In genomic region chr1:152556576-152557281, GRCm38 (mm10) we compare ENCODE assay signal across 9 mouse cellular contexts.
DNase-seq lines count a peak whose midpoint lies in the region; ATAC-seq lines count a peak whose summit lies in the region.
"Had no signal": no experiment of that assay in that cellular context is flagged by ENCODE, and none has a peak within 500 bp of the region (broad histone marks: within the 10 kb centered on the region; RNA-seq: fewer than 3 reads in every experiment).

No protein-coding gene starts in this region.

- ATAC-seq in embryonic facial prominence, embryonic 12.5 days (ENCODE audit: insufficient number of reproducible peaks, insufficient read depth, low FRiP score, low TSS enrichment): no peak
- peak; percentile 55 for ATAC-seq in neural tube, embryonic 15.5 days (ENCODE audit: low FRiP score)

- peak; percentile 98 for DNase-seq in heart, adult 11 months
- DNase-seq in heart, postnatal 10 days: no peak
- peak; percentile 42 to 49 for DNase-seq in heart, postnatal 14 days
- peak; percentile 29 to 47 for DNase-seq in kidney, postnatal 4 days
- no peak for DNase-seq in frontal cortex, adult 2 months (ENCODE audit: extremely low spot score in 1 of 2, low spot score in 1 of 2)
- no peak for DNase-seq in urinary bladder, postnatal 25 days (ENCODE audit: low spot score)

- H3K4me3 ChIP-seq in embryonic facial prominence, embryonic 12.5 days: no peak overlapping the region
- H3K4me3 ChIP-seq in neural tube, embryonic 15.5 days (replicated peaks): no peak overlapping the region

- H3K36me3 ChIP-seq in embryonic facial prominence, embryonic 12.5 days: peaks cover 5% of the 10 kb centered on the region
- H3K36me3 ChIP-seq in neural tube, embryonic 15.5 days: peaks cover 2% of the 10 kb centered on the region; the same call in 1 of the 2 replicates

- no peaks in the 10 kb centered on the region for H3K27me3 ChIP-seq in embryonic facial prominence, embryonic 12.5 days
- H3K27me3 ChIP-seq in neural tube, embryonic 15.5 days (replicated peaks): no peaks in the 10 kb centered on the region
- H3K27me3 ChIP-seq: CH12.LX had no signal

- peak overlapping the region; percentile 78 for H3K27ac ChIP-seq in embryonic facial prominence, embryonic 12.5 days
- H3K27ac ChIP-seq in neural tube, embryonic 15.5 days (replicated peaks): peak overlapping the region; percentile 74

- WGBS in embryonic facial prominence, embryonic 12.5 days: 68% methylated on average over 14 of the region's 14 CpGs
- 47% methylated on average over 14 of the region's 14 CpGs for WGBS in neural tube, embryonic 15.5 days

- no peak overlapping the region for H3K9ac ChIP-seq in embryonic facial prominence, embryonic 12.5 days
- no peak overlapping the region for H3K9ac ChIP-seq in neural tube, embryonic 15.5 days (replicated peaks)

- intact Hi-C loops in heart, postnatal 10 days (cut with DNase I): loop anchor here (1.0 kb wide), 1 partner anchor 66 kb away; no protein-coding TSS in a partner anchor
- intact Hi-C loops in heart, postnatal 14 days (cut with DNase I): loop anchor here (2.0 kb wide), 1 partner anchor 66 kb away; no protein-coding TSS in a partner anchor

- no peaks in the 10 kb centered on the region for H3K9me3 ChIP-seq in embryonic facial prominence, embryonic 12.5 days
- no peaks in the 10 kb centered on the region for H3K9me3 ChIP-seq in neural tube, embryonic 15.5 days (replicated peaks)

- H3K4me1 ChIP-seq in embryonic facial prominence, embryonic 12.5 days: peaks cover 38% of the 10 kb centered on the region
- peaks cover 12% of the 10 kb centered on the region for H3K4me1 ChIP-seq in neural tube, embryonic 15.5 days

- no peak overlapping the region for H3K4me2 ChIP-seq in embryonic facial prominence, embryonic 12.5 days (replicated peaks)
- no peak overlapping the region; the same call in 1 of the 2 replicates for H3K4me2 ChIP-seq in neural tube, embryonic 15.5 days

Comparison
In these comparisons a context has a peak if more than half of its experiments do, and no peak if none do; other contexts are left out.
1. DNase-seq: peak in heart, adult 11 months (single experiment), heart, postnatal 14 days (2 of 2) and kidney, postnatal 4 days (2 of 2); none in heart, postnatal 10 days (0 of 2), frontal cortex, adult 2 months (0 of 2) and urinary bladder, postnatal 25 days (single experiment).